ENCODE assay signal across 8 mouse cellular contexts in the genomic region with DNA sequence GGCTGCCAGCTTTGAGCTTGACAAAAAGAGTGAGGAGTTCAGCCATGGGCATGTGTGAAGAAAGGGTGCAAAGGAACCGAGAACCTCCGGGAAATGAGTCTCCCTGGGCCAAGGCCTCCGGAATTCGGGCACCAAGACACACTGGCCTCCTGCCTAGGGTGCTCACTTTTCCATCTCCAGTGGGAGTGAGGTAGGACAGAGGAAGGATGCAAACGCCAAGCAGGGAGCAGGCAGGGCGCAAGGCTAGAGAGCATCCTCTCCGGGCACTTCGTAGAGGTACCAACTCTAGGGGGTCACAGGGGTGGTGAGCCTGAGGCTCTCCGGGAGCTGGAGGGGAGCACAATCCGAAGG. TPM values are rescaled to one million over a fixed set of nuclear protein-coding genes. Genes with fewer than 3 reads are reported as not detected.
DNase-seq lines count a peak whose midpoint lies in the region; ATAC-seq and TF ChIP-seq lines count a peak whose summit lies in the region.

No protein-coding gene starts in this region.

- DNase-seq in layer of hippocampus, adult 11-12 months (ENCODE audit: low spot score): peak; percentile 10
- no peak for DNase-seq in layer of hippocampus, adult 9-10 months (ENCODE audit: low spot score)
- DNase-seq in cerebellum, adult 11-12 months: peak; percentile 33
- no peak for DNase-seq in limb, embryonic 11.5 days (ENCODE audit: low spot score)
- no peak for DNase-seq in spleen, adult 12 weeks (ENCODE audit: low spot score)
- DNase-seq in thymus, postnatal 36 days: no peak

- no peak for TF ChIP-seq CTCF in embryonic fibroblast, embryonic 13.5 days (IDR thresholded peaks at IDR 0.05; ENCODE audit: borderline replicate concordance, insufficient read depth, low read length)
- no peak for TF ChIP-seq CTCF in olfactory bulb, adult 2 months (IDR thresholded peaks at IDR 0.05; ENCODE audit: insufficient read depth, low read depth, low read length)

- no peak for TF ChIP-seq POLR2A in embryonic fibroblast, embryonic 13.5 days (IDR thresholded peaks at IDR 0.05; ENCODE audit: low read depth, low read length)
- no peak for TF ChIP-seq POLR2A in olfactory bulb, adult 2 months (IDR thresholded peaks at IDR 0.05; ENCODE audit: insufficient read depth, low read depth, low read length)

- WGBS in limb, embryonic 11.5 days: 2% methylated on average over 10 of the region's 10 CpGs
- WGBS in olfactory bulb, adult 2 months: 6% methylated on average over 10 of the region's 10 CpGs

- no peaks in the 10 kb centered on the region for H3K36me3 ChIP-seq in limb, embryonic 11.5 days (ENCODE audit: control insufficient read depth, insufficient read depth, low read length)

- H3K9ac ChIP-seq in limb, embryonic 11.5 days (ENCODE audit: low read length): peak overlapping the region; percentile 95

- peak overlapping the region; percentile 51 for H3K4me3 ChIP-seq in embryonic fibroblast, embryonic 13.5 days (ENCODE audit: insufficient read depth, low read length)
- peak overlapping the region; percentile 92 for H3K4me3 ChIP-seq in limb, embryonic 11.5 days (ENCODE audit: low read depth, low read length)
- H3K4me3 ChIP-seq in olfactory bulb, adult 2 months (ENCODE audit: insufficient read depth, low read depth, low read length): peak overlapping the region; percentile 73

- H3K9me3 ChIP-seq in limb, embryonic 11.5 days (ENCODE audit: control insufficient read depth, low read length): no peaks in the 10 kb centered on the region

- H3K4me1 ChIP-seq in embryonic fibroblast, embryonic 13.5 days (ENCODE audit: control insufficient read depth, insufficient read depth, low read length): no peaks in the 10 kb centered on the region
- H3K4me1 ChIP-seq in limb, embryonic 11.5 days (ENCODE audit: control insufficient read depth, insufficient read depth, low read length): peaks cover 36% of the 10 kb centered on the region
- peaks cover 8% of the 10 kb centered on the region for H3K4me1 ChIP-seq in olfactory bulb, adult 2 months (ENCODE audit: control insufficient read depth, insufficient read depth, low read length)

- peak; percentile 24; the same call in 1 of the 2 replicates for ATAC-seq in limb, embryonic 11.5 days (ENCODE audit: insufficient number of reproducible peaks, low FRiP score, low TSS enrichment, low read depth)

- H3K4me2 ChIP-seq in limb, embryonic 11.5 days (ENCODE audit: low read depth, severe bottlenecking): peak overlapping the region; percentile 85

- no peaks in the 10 kb centered on the region for H3K27me3 ChIP-seq in limb, embryonic 11.5 days (ENCODE audit: control insufficient read depth, insufficient read depth, low read length)

- H3K27ac ChIP-seq in embryonic fibroblast, embryonic 13.5 days (ENCODE audit: insufficient read depth, low read length): no peak overlapping the region
- H3K27ac ChIP-seq in limb, embryonic 11.5 days (replicated peaks; ENCODE audit: low read depth, low read length): peak overlapping the region; percentile 96
- no peak overlapping the region for H3K27ac ChIP-seq in olfactory bulb, adult 2 months (ENCODE audit: insufficient read depth, low read depth, low read length)

RNA-seq across cellular contexts. Expression of a gene that starts 38.4 kb away (rescaled TPM):
- 8.1 and 20.0 TPM in 2 replicates for polyA plus RNA-seq in embryonic fibroblast, embryonic 13.5 days (2011; ENCODE audit: insufficient read length, low read depth, missing spikeins)
- polyA plus RNA-seq in limb, embryonic 11.5 days (2014; fragmentation: Nextera tagmentation; extraction: Ambion mirVana): 43.9 and 46.8 TPM in 2 replicates
- not detected in 2 replicates for polyA plus RNA-seq in olfactory bulb, adult 2 months (2012; ENCODE audit: insufficient read depth, insufficient read length, low replicate concordance, missing spikeins)

Comparison
In these comparisons a context has a peak if more than half of its experiments do, and no peak if none do; other contexts are left out.
1. DNase-seq: peak in layer of hippocampus, adult 11-12 months (single experiment) and cerebellum, adult 11-12 months (single experiment); none in layer of hippocampus, adult 9-10 months (single experiment), limb, embryonic 11.5 days (single experiment), spleen, adult 12 weeks (single experiment) and thymus, postnatal 36 days (0 of 2).
2. Peak in every context shown above with its lines, with median percentiles within 50 percentile points of each other: H3K4me3 ChIP-seq.